Mouse (Mus musculus): ENCODE results near the gene Tbc1d8b. TPM values are rescaled to one million over a fixed set of nuclear protein-coding genes. Genes with fewer than 3 reads are reported as not detected.

Tbc1d8b gene
- polyA plus RNA-seq, 1 experiment from 2014 or later = 5.8 TPM

DNA sequence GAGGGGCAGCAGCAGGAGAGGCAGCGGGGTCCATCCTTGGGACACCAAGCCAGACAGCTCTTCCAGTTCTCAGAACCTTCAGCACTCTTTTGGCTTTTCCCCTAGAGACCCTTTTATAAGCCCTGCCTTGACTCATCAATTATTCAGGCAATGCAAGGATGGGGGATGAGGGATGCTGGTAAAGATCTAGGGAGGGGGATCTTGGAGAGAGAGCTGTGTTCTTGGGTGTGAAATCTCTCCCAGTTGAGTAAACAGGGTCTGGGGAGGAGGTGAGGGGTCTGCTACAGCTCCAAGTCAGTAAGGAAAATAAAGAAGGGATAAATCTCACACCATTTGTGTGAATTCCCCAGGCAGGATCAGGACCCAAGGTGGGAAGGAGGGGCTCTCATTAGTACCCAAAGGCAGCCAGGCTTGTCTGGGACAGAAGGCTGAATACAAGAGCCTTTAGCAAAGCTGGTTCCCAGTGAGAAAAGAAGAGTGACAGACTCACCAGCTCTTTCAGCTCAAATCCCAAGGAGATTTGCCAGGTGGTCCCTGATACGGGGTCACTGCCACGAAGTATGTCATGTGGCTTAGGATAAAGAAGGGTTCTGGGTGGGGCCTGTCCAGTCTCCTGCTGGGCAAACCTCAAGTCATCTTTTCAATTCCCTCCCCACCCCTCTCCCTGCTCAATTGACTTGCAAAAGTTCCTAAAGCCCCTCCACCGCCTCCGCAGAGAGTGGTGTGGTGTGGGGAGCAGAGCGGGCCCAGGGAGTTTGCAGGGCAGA lies 97.7 kb downstream of the Tbc1d8b start, which contains the start of gene Ripply1:
Gene Ripply1 (minus strand): TSS at position 76 of the 767 bp plus-strand sequence.
- H3K4me1 ChIP-seq = no peaks in the 10 kb centered on the region
- H3K4me3 ChIP-seq = no peak within 1 kb of the TSS
- no peak within 1 kb of the TSS for H3K4me2 ChIP-seq
- H3K36me3 ChIP-seq = no peaks in the 10 kb centered on the region
- no peaks in the 10 kb centered on the region for H3K9me3 ChIP-seq
- ATAC-seq (ENCODE audit: insufficient number of reproducible peaks, low FRiP score, low TSS enrichment, low read depth) = no peak
- H3K27ac ChIP-seq = no peak within 1 kb of the TSS
- no peak within 1 kb of the TSS for H3K9ac ChIP-seq
- WGBS = 48% methylated on average over 6 of the region's 6 CpGs
- peaks cover 18% of the 10 kb centered on the region; the same call in 1 of the 2 replicates for H3K27me3 ChIP-seq

DNA sequence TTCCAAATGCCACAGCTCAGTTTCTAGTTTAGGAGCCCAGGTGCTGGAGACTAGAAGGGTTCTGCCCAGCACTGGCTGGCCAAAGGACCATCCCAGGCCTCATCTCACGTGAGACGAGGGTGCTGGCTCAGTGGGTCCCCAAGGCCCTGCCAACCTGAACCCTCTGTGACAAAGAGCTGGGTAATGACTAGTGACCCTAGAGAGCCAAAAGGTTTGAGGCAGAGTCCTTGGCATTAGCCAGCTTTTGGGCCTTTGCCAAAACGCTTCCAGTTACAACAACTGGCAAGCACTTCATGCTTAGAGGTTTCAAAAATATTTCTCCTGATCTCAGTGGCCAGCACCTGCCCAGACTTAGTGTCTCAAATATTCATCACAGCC lies 98.2 kb downstream of the Tbc1d8b start:
- peaks cover 18% of the 10 kb centered on the region; the same call in 1 of the 2 replicates for H3K27me3 ChIP-seq
- H3K4me1 ChIP-seq = no peaks in the 10 kb centered on the region
- 50% methylated on average over 3 of the region's 3 CpGs for WGBS
- no peak overlapping the region for H3K4me3 ChIP-seq
- no peak overlapping the region for H3K9ac ChIP-seq
- H3K27ac ChIP-seq = no peak overlapping the region
- H3K36me3 ChIP-seq = no peaks in the 10 kb centered on the region
- ATAC-seq (ENCODE audit: insufficient number of reproducible peaks, low FRiP score, low TSS enrichment, low read depth) = no peak
- no peak overlapping the region for H3K4me2 ChIP-seq
- no peaks in the 10 kb centered on the region for H3K9me3 ChIP-seq

DNA sequence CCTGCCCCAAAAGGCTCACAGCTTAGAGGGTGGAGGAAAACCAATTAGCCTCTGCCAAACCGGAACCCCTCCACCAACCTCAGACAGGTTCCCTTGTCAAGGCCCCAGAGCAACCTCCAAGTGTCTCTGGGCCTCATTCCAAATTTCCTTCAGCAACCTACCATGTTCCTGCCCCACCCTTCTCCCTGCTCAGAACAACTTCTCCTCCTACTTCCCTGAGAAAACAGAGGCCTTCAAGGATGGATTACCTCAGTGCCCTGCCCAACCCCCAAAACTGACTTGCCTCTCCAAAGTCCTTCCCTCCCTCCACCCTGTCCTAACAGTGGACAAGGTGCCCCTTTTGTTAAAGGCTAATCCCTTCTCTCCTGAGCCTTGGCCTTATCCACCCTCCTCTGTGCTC lies 101.0 kb downstream of the Tbc1d8b start:
- no peak overlapping the region for H3K27ac ChIP-seq
- peaks cover 12% of the 10 kb centered on the region; the same call in 1 of the 2 replicates for H3K27me3 ChIP-seq
- H3K9me3 ChIP-seq = no peaks in the 10 kb centered on the region
- H3K36me3 ChIP-seq = no peaks in the 10 kb centered on the region
- WGBS = 33% methylated on average over 1 of the region's 1 CpGs
- no peak; the same call in 1 of the 2 replicates for ATAC-seq (ENCODE audit: insufficient number of reproducible peaks, low FRiP score, low TSS enrichment, low read depth)
- no peak overlapping the region for H3K9ac ChIP-seq
- H3K4me3 ChIP-seq = no peak overlapping the region
- H3K4me2 ChIP-seq = no peak overlapping the region
- no peaks in the 10 kb centered on the region for H3K4me1 ChIP-seq

DNA sequence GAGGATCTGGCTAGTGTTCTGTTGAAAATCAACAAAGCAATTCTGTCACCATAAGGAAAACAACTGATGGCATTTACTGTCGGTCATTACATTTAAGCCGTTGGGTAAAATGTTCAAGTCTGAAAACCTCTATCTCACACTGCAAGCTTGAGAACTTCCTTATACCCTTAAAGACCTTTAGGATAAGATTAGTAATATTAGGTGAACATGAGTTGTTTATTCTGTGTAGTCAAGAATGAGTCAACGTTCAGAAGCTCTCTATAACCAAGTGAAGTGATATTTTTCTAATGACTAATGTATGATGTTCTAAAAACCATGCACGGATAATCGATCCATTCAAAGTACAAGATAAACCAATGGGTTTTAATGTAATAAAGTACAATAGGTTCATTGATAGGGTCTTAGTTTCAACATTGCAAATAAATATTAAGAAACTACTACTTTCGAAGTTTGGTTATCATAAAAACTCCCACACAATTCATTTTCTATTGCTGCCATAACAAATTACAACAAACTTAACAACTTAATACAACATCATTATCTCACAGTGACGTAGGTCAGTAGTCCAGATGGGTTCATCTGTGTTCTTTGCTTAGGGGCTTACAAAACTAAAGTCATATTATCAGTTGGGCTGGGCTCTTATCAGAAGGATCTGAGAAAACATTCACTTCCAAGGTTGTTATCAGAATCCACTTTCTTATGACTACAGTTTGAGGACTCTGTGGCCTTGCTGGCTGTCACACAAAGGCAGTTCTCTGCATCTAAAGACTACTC lies 109.5 kb downstream of the Tbc1d8b start:
- Histone ChIP-seq H3K27me3 (peaks cover 16% of the 10 kb centered on the region; the same call in 1 of the 2 replicates), H3K9me3 (no peaks in the 10 kb centered on the region), H3K4me2 (no peak overlapping the region), H3K4me1 (no peaks in the 10 kb centered on the region), H3K9ac (no peak overlapping the region), H3K36me3 (no peaks in the 10 kb centered on the region), H3K27ac (no peak overlapping the region), H3K4me3 (no peak overlapping the region)
- 80% methylated on average over 7 of the region's 7 CpGs for WGBS
- ATAC-seq (ENCODE audit: insufficient number of reproducible peaks, low FRiP score, low TSS enrichment, low read depth) = no peak

DNA sequence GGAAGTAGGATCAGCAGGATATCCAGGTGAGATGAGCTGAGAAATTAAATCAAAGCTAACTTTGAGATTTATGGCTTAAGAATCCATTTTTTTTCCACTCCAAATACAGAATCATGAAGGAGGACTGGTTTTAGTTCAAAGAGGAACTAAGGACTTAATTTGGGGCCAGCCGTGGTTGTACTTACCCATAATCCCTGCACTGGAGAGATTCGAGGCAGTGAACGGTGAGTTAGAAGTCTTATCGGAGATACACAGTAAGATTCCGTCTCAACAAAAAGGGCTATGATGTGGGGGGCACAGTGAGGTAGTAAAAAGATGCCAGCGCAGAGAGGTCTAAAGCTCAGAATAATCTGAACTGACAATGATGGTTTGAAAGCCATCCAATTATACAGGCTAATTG lies 111.2 kb downstream of the Tbc1d8b start:
- WGBS = 89% methylated on average over 6 of the region's 6 CpGs
- no peak for ATAC-seq (ENCODE audit: insufficient number of reproducible peaks, low FRiP score, low TSS enrichment, low read depth)
- Histone ChIP-seq H3K9ac (no peak overlapping the region), H3K9me3 (no peaks in the 10 kb centered on the region), H3K4me3 (no peak overlapping the region), H3K27ac (no peak overlapping the region), H3K4me2 (no peak overlapping the region), H3K36me3 (no peaks in the 10 kb centered on the region), H3K4me1 (no peaks in the 10 kb centered on the region), H3K27me3 (0 out of 2 replicates have a peak, but pooled peaks cover 15% of the 10 kb centered on the region)

DNA sequence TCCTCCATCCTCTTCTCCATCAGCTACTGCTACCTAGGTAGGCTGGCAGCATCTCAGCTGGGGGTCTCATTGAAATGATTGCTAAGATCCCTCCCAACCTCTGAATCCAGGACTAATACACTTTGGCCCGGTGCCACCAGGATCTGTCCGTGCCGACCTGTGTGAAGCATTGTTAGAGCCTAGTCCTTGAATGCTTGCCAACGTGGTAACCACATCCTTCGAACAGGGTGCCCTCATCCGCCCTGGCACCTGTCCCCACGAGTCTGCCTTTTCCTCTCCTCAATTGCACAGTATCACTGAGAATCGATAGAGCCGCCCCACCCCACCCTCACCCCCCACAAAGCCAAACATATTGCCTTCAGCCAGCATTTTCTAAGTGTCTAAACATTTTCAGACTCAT lies 113.1 kb downstream of the Tbc1d8b start:
- no peak for ATAC-seq (ENCODE audit: insufficient number of reproducible peaks, low FRiP score, low TSS enrichment, low read depth)
- Histone ChIP-seq H3K4me3 (no peak overlapping the region), H3K4me2 (no peak overlapping the region), H3K4me1 (no peaks in the 10 kb centered on the region), H3K27ac (no peak overlapping the region), H3K9ac (no peak overlapping the region), H3K36me3 (no peaks in the 10 kb centered on the region), H3K27me3 (0 out of 2 replicates have a peak, but pooled peaks cover 16% of the 10 kb centered on the region), H3K9me3 (no peaks in the 10 kb centered on the region)
- 70% methylated on average over 9 of the region's 9 CpGs for WGBS

DNA sequence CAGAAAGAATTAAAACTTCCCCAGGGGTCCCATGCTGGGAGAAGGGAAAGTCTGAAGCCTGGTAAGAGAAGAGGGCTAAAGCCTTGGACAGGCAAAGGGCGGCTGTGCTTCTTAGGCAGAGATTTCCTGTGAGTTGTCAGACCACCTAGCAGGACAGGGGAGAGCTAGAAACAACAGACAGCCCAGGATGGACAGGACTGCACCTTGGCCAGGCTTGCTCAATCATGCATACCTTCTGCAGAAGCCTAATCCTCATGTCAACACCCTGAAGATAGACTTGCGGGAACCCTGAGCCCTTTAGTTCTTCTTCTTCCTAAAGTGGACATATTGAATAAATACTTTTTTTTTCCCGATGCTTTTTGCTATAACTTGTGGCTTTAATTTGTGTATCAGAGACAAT lies 115.2 kb downstream of the Tbc1d8b start:
- WGBS = 74% methylated on average over 3 of the region's 3 CpGs
- 0 out of 2 replicates have a peak, but pooled peaks cover 16% of the 10 kb centered on the region for H3K27me3 ChIP-seq
- H3K4me2 ChIP-seq = no peak overlapping the region
- no peaks in the 10 kb centered on the region for H3K36me3 ChIP-seq
- no peaks in the 10 kb centered on the region for H3K4me1 ChIP-seq
- ATAC-seq (ENCODE audit: insufficient number of reproducible peaks, low FRiP score, low TSS enrichment, low read depth) = no peak
- H3K9me3 ChIP-seq = no peaks in the 10 kb centered on the region
- no peak overlapping the region for H3K9ac ChIP-seq
- H3K27ac ChIP-seq = no peak overlapping the region
- H3K4me3 ChIP-seq = no peak overlapping the region

DNA sequence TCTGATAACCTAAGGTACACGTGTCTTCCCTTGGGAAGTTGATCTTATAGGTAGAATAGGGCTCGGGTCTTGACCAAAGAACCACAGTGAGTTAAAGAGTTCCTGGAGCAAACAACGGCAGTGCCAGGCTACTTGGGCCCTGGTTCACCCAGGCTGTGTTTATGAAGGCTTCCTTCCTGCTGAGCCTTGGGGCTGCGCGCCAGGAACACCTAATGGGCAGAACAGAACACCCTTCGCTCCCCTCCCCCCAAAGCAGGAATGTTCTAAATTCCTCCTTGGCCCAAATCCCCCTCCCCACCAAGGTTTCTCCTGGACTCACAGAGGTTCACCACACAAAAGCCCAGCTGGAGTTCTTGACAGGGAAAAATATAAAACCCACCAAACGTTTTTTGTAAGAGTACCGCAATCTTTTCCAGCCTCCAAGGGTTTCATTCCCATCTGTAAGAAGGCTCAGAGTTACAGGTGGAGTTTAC lies 115.6 kb downstream of the Tbc1d8b start, which contains the start of gene Cldn2:
Gene Cldn2 (plus strand): TSS at position 423 of the 473 bp plus-strand sequence.
- Histone ChIP-seq H3K27ac (no peak within 1 kb of the TSS), H3K9me3 (no peaks in the 10 kb centered on the region), H3K4me3 (no peak within 1 kb of the TSS), H3K27me3 (0 out of 2 replicates have a peak, but pooled peaks cover 11% of the 10 kb centered on the region), H3K4me2 (no peak within 1 kb of the TSS), H3K4me1 (no peaks in the 10 kb centered on the region), H3K36me3 (no peaks in the 10 kb centered on the region), H3K9ac (no peak within 1 kb of the TSS)
- ATAC-seq (ENCODE audit: insufficient number of reproducible peaks, low FRiP score, low TSS enrichment, low read depth) = no peak
- 58% methylated on average over 8 of the region's 8 CpGs for WGBS

Other genes starting within 250 kb of the Tbc1d8b start
- 1.0 and 1.4 TPM in 2 replicates for gene D330045A20Rik, start 204.6 kb upstream of the Tbc1d8b start, polyA plus RNA-seq (2015; fragmentation: Nextera tagmentation; extraction: Ambion mirVana)
- gene Rnf128, start 121.7 kb upstream of the Tbc1d8b start, polyA plus RNA-seq (2015; fragmentation: Nextera tagmentation; extraction: Ambion mirVana) = 9.5 and 9.7 TPM in 2 replicates
- 0.30 TPM in 1 of 2 replicates, not detected in the other for gene Gm15013, start 29.5 kb downstream of the Tbc1d8b start, polyA plus RNA-seq (2015; fragmentation: Nextera tagmentation; extraction: Ambion mirVana)
- 0.87 and 1.1 TPM in 2 replicates for gene Ripply1, start 97.4 kb downstream of the Tbc1d8b start, polyA plus RNA-seq (2015; fragmentation: Nextera tagmentation; extraction: Ambion mirVana)
- 0.55 and 1.6 TPM in 2 replicates for gene Cldn2, start 115.8 kb downstream of the Tbc1d8b start, polyA plus RNA-seq (2015; fragmentation: Nextera tagmentation; extraction: Ambion mirVana)
- gene Morc4, start 186.7 kb downstream of the Tbc1d8b start, polyA plus RNA-seq (2015; fragmentation: Nextera tagmentation; extraction: Ambion mirVana) = 22.7 and 24.2 TPM in 2 replicates